Mouse (Mus musculus) hindbrain, embryonic 10.5 days (tissue): ENCODE data around the gene C8b. TPM values are rescaled to one million over a fixed set of nuclear protein-coding genes. Genes with fewer than 3 reads are reported as not detected.
A peak's percentile ranks its signal among the peaks of the same experiment; 100 is the strongest.

Source experiments
- DNase-seq: peaks from one replicate; pipeline ENCODE4 v3.0.0-alpha.2; 2017; ENCODE audit warnings: low spot score
- H3K27ac ChIP-seq: fragments of 300-500 bp; sonication (generic); 2 replicates; pipeline ENCODE4 v1.5.1; 2016; ENCODE audit warnings: mild to moderate bottlenecking, moderate library complexity
- H3K27me3 ChIP-seq: fragments of 300-500 bp; sonication (generic); 2 replicates; pipeline ENCODE4 v1.6.1; 2016; ENCODE audit warnings: mild to moderate bottlenecking; ENCODE audit not compliant: poor library complexity, insufficient read depth, severe bottlenecking
- H3K36me3 ChIP-seq: fragments of 300-500 bp; sonication (generic); 2 replicates; pipeline ENCODE4 v1.6.1; 2016; ENCODE audit warnings: mild to moderate bottlenecking, moderate library complexity
- H3K4me1 ChIP-seq: fragments of 300-500 bp; sonication (generic); replicated peaks from 2 replicates; pipeline ENCODE4 v1.6.1; 2016; ENCODE audit warnings: mild to moderate bottlenecking
- H3K4me3 ChIP-seq: fragments of 300-500 bp; sonication (generic); 2 replicates; pipeline ENCODE4 v1.5.1; 2016; ENCODE audit warnings: mild to moderate bottlenecking, moderate library complexity
- H3K9me3 ChIP-seq: fragments of 300-500 bp; sonication (generic); 2 replicates; pipeline ENCODE4 v1.6.1; 2016; ENCODE audit warnings: mild to moderate bottlenecking, moderate library complexity
- WGBS: fragments of 180-500 bp; shearing (Covaris S2); methylation state at CpG from one replicate; pipeline ENCODE4 v1.1.7; 2016; 5-methylcytosine and 5-hydroxymethylcytosine counted together
- polyA plus RNA-seq: library from polyadenylated mRNA; unstranded; fragments of >200 nt; fragmentation: Nextera tagmentation; extraction: Ambion mirVana; gene quantifications from 2 replicates; pipeline ENCODE4 v1.2.1, GENCODE M21; 2016

The C8b gene
- polyA plus RNA-seq, 1 experiment from 2014 or later: 0.25 TPM

DNA sequence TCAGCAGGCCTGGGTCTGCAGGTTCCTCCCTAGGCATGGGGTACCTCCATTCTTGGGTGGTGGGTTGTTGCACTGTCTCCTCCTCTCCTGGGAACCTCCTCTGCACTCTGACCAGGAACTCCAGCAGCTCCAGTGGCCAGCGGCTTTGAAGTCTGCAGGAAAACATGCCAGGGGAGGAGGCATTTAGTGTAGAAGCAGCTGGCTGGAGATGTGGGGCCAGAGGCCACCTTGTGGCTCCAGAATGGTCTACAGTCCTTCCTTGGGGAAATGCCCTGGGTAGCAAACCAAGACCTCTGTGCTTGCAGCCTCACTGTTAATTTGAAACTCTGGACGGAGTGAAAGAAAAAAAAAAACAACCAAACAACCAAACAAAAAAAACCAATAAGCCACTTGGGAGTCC, 51.4 kb downstream of the C8b start:
- 48% methylated on average over 2 of the region's 2 CpGs for WGBS
- Histone ChIP-seq H3K4me3 (no peak overlapping the region), H3K4me1 (peaks cover 7% of the 10 kb centered on the region; the same call in 1 of the 2 replicates), H3K36me3 (no peaks in the 10 kb centered on the region), H3K27ac (no peak overlapping the region), H3K27me3 (no peaks in the 10 kb centered on the region), H3K9me3 (no peaks in the 10 kb centered on the region)
- no peak for DNase-seq

DNA sequence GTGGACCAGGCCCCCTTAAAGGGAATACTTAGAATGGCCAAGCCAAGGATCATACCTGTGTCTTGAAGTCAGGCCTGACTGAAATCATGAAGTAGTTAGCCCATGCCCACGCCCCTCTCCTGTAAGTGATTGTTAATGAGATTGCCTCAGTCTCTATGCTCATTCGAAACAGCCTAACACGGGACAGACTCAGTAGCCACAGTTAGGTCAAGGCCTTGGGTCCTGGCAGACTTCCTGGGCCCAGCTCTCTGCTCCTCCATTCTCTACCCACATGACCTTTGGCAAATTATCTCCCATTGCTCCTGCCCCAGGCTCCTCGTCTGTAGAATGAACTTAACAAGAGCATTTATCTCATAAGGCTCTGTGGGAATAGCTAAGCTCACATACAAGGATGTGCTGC, 52.9 kb downstream of the C8b start:
- no peak for DNase-seq
- Histone ChIP-seq H3K27me3 (no peaks in the 10 kb centered on the region), H3K4me3 (no peak overlapping the region), H3K4me1 (peaks cover 7% of the 10 kb centered on the region; the same call in 1 of the 2 replicates), H3K9me3 (no peaks in the 10 kb centered on the region), H3K36me3 (no peaks in the 10 kb centered on the region), H3K27ac (no peak overlapping the region)
- WGBS: 72% methylated on average over 4 of the region's 4 CpGs

DNA sequence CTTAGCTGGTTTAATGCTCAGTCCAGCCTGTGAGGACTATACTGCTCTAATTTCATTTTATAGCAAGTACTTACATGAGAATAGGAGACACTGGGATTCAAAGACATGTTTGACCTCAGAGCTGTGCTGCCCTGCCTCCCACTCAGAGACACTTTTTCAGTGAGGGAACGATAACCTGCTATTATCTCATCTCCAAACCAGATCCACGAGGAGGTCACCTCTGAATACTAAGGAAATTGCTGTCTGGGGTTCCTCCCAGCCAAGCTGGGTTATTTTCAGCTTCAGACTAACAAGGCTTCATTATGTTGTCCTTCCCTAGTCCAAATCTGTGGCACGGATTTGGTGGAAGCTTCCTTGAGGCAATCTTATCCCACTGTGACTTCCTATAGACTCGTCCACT, 53.8 kb downstream of the C8b start:
- Histone ChIP-seq H3K4me1 (peaks cover 7% of the 10 kb centered on the region; the same call in 1 of the 2 replicates), H3K27me3 (no peaks in the 10 kb centered on the region), H3K9me3 (no peaks in the 10 kb centered on the region), H3K4me3 (no peak overlapping the region), H3K27ac (no peak overlapping the region), H3K36me3 (no peaks in the 10 kb centered on the region)
- 81% methylated on average over 4 of the region's 4 CpGs for WGBS
- no peak for DNase-seq

DNA sequence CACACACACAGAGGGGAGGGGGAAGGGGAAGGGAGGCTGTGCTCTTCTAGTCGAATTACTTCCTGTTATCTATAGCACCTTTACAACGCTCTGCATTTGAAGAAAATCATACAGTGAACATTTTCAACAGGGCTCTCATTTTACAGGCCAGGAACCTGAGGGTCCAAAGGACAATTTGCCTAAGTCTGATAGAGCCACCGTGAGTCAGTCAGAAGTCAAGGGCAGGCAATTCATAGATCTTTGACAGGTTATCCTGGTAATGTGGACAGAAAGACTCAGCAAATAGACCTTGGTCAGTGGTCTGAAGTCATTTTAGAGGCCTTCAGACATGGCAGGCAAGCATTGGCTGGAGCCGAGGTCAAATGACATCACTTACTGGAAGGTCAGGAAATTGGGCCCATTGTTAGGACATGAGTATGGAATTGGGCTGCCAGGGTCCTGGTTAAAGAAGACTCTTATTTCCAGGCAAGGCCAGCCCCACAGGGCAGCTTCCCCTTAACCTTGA, 57.5 kb downstream of the C8b start:
- DNase-seq: no peak
- Histone ChIP-seq H3K9me3 (no peaks in the 10 kb centered on the region), H3K4me3 (no peak overlapping the region), H3K27ac (no peak overlapping the region), H3K36me3 (no peaks in the 10 kb centered on the region), H3K4me1 (peaks cover 7% of the 10 kb centered on the region; the same call in 1 of the 2 replicates), H3K27me3 (no peaks in the 10 kb centered on the region)
- 80% methylated on average over 4 of the region's 4 CpGs for WGBS

DNA sequence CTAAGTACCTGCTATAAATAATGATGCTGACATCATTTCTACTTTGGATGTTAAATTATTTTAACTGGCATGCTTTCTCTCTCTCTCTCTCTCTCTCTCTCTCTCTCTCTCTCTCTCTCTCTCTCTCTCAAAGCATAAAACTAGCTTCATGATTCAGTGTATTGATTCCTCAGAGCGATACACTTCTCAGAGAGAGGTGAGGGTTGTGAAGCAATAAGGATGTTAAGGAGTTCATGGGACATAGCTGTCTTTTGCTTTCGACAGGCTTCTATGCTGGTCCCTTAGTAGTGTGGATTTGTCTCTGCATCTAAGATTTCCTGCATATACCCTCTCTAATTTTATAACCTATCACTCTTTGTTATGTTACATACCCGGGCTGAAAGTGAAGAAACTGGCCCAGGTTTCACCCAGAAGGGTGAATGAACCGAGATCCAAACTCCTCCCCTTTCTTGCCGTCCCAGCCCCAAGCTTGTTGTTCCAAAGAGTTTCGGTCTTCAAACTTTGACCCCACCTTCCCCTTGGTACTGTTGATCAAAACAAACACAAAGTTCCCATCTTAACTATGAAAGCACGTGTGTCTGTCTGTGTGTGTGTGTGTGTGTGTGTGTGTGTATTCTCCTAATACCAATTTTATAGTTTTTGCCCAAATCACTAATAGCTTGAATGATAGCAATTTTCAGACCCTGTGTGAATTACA, 58.4 kb downstream of the C8b start:
- Histone ChIP-seq H3K27ac (no peak overlapping the region), H3K36me3 (no peaks in the 10 kb centered on the region), H3K27me3 (no peaks in the 10 kb centered on the region), H3K4me1 (no peaks in the 10 kb centered on the region), H3K9me3 (no peaks in the 10 kb centered on the region), H3K4me3 (no peak overlapping the region)
- WGBS: 80% methylated on average over 7 of the region's 7 CpGs
- no peak for DNase-seq

DNA sequence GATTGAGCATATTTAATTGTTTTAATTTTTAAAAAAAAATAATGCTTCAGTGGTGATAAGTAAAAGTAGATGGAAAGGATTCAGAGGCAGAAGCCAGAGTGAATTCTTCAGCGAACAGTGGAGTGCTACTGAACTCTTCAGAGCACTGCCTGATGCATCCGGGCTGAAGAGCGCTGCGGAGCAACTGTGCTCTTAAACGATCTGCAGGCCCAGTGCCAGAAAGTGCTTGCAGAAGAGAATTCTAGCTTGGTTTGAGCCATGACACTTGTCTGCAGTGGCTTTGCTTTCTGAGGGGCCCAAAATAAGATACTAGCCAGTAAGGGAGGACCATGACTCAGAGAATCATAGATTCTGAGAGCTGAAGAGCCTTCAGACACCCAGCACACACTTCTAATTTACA, 62.8 kb downstream of the C8b start:
- no peaks in the 10 kb centered on the region for H3K9me3 ChIP-seq
- H3K4me1 ChIP-seq: no peaks in the 10 kb centered on the region
- H3K4me3 ChIP-seq: no peak overlapping the region
- DNase-seq: no peak
- H3K36me3 ChIP-seq: no peaks in the 10 kb centered on the region
- 89% methylated on average over 5 of the region's 5 CpGs for WGBS
- H3K27ac ChIP-seq: no peak overlapping the region
- no peaks in the 10 kb centered on the region for H3K27me3 ChIP-seq

DNA sequence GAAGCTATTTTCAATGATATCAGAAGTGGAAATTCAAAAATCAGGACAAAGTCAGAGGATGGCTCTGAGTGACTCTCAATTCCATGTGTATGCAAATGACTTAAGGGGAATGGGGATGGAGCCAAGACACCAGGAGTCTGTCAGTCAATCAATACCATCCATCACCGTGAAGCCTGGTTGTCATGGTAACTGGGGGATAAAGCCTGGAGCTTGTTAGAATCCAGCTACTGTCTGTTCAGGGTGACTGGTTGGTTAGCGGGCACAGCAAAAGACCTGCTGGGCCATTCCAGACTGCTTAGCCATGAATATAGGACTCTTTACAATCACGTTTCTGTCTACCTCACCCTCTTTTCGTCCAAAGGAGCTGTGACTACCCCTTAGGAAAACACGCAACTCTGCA, 69.0 kb downstream of the C8b start:
- WGBS: 11% methylated on average over 5 of the region's 5 CpGs
- H3K4me3 ChIP-seq: no peak overlapping the region
- no peaks in the 10 kb centered on the region for H3K9me3 ChIP-seq
- H3K27ac ChIP-seq: peak overlapping the region; percentile 53
- no peaks in the 10 kb centered on the region; the same call in 1 of the 2 replicates for H3K27me3 ChIP-seq
- no peaks in the 10 kb centered on the region for H3K36me3 ChIP-seq
- H3K4me1 ChIP-seq: peaks cover 16% of the 10 kb centered on the region
- DNase-seq: peak; percentile 51

DNA sequence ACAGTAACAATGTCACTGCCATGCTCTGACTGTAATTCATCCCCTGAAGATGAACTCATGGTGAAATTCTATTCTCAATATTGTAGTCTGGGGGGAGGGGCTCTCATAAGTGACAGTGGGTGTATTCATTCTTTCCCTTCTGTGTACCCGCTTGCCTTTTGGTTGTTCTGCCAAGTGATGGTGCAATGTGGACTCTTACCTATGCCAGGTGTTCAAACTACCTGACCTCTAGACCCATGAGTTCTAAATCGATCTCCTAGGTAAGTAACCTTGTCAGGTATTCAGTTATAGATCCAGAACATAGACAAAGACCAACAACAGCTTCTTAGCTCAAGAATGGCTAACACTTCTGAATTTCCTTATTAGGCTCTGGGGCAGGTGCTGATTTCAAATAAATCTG, 72.2 kb downstream of the C8b start:
- H3K36me3 ChIP-seq: no peaks in the 10 kb centered on the region
- peaks cover 29% of the 10 kb centered on the region for H3K4me1 ChIP-seq
- H3K27ac ChIP-seq: no peak overlapping the region
- 85% methylated on average over 2 of the region's 2 CpGs for WGBS
- H3K9me3 ChIP-seq: no peaks in the 10 kb centered on the region
- no peak overlapping the region for H3K4me3 ChIP-seq
- H3K27me3 ChIP-seq: no peaks in the 10 kb centered on the region; the same call in 1 of the 2 replicates
- no peak for DNase-seq

DNA sequence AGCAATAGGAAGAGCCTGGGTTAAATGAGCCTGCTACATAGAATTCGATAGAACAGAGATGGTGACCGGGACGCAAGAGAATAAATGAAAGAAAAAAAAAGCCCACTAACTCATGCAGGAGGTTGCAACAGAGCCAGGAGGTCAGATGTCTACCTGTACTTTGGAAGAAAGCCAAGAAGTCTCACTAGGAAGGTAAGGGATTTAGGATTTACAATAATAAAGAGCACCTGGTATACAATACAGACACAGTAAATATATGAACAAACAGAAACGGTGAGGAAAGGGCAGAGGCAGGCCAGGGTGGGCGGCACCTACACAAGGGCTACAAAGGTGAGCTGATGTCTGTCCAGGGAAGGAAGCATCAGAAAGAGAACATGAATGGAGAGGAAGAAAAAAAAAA, 76.1 kb downstream of the C8b start:
- no peaks in the 10 kb centered on the region for H3K27me3 ChIP-seq
- 81% methylated on average over 5 of the region's 5 CpGs for WGBS

DNA sequence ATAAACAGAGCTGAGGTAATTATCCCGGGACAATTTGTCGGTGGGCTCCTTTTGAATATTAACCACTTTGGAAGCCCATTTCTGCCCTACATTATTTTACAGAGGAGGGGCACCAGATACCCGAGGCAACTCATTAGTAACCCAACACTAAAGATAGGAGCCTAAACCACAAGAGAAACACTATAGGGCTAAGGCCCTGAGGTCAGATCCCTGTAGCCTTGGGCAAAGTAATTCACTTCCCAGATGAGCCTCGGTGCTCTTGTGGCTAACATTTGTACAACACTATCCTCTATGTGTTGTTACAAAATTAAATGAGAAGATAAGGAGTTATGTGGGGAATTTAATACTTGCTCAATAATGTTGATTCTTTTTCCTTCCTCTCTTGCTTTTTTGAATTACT, 77.4 kb downstream of the C8b start:
- Histone ChIP-seq H3K9me3 (no peaks in the 10 kb centered on the region), H3K4me3 (no peak overlapping the region), H3K4me1 (peaks cover 12% of the 10 kb centered on the region; the same call in 1 of the 2 replicates), H3K27ac (no peak overlapping the region), H3K36me3 (no peaks in the 10 kb centered on the region), H3K27me3 (no peaks in the 10 kb centered on the region)
- 58% methylated on average over 4 of the region's 4 CpGs for WGBS
- DNase-seq: no peak

More for the DNA sequence above, 76.1 kb downstream of the C8b start:
- H3K36me3 ChIP-seq: no peaks in the 10 kb centered on the region
- DNase-seq: no peak
- H3K27ac ChIP-seq: 0 out of 2 replicates have a peak overlapping the region, but pooled peaks have one; percentile 40
- no peaks in the 10 kb centered on the region for H3K9me3 ChIP-seq
- H3K4me1 ChIP-seq: peaks cover 12% of the 10 kb centered on the region; the same call in 1 of the 2 replicates
- no peak overlapping the region for H3K4me3 ChIP-seq

Other genes with a start within 250 kb of the C8b start
- not detected in 2 replicates for gene Gm17662, start 91.0 kb downstream of the C8b start, polyA plus RNA-seq
- not detected in 2 replicates for gene C8a, start 110.1 kb downstream of the C8b start, polyA plus RNA-seq
- 0.05 TPM in 1 of 2 replicates, not detected in the other for gene Fyb2, start 147.1 kb downstream of the C8b start, polyA plus RNA-seq